Mouse (Mus musculus): ENCODE data around the gene Gm44973.

DNA sequence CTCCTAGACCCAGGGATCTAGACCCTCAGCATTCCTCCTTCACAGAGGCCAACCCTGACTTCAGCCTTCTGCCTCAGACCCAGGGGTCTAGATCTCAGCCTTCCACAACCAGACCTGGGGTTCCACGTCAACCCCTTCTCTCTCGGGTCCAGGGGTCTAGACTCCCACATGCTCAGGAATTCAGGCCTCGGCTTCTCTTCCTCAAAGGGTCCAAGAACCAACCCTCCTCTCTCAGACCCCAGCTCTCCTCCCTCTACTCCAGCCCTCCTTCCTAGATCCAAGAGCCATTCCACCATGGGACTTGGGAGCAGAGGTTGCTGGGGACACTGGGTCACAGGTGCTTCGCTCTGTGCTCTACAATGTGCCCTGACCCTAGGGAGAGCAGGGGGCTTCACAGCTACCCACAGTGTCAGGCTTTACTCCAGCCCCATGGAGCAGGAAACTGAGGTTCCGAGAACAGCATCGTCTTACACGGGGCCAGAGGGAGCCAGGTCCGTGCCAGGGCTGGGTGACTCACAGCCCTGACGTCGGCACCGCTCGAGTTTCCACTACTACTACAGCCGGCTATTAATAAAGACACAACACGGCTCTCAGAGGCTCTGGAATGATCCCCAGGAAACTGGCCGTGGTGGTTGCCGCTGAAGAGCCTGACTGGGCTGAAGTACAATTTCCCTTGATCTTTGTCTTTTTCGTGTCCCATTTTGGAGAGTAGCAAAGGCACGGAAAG, 42.8 kb upstream of the Gm44973 start:
- TF ChIP-seq CTCF (IDR thresholded peaks at IDR 0.05; ENCODE audit: extremely low read depth, insufficient read depth, insufficient read length, insufficient replicate concordance) (no peak), POLR2A (IDR thresholded peaks at IDR 0.05; ENCODE audit: low read depth, low read length) (no peak)

Data from spleen, adult 2 months (tissue).